Mouse (Mus musculus): Measurements from ENCODE around the gene Foxn4. TPM values are rescaled to one million over a fixed set of nuclear protein-coding genes. Genes with fewer than 3 reads are reported as not detected.

Gene Foxn4
- polyA plus RNA-seq (2012; fragmentation: generic; extraction: Trizol) = not detected

DNA sequence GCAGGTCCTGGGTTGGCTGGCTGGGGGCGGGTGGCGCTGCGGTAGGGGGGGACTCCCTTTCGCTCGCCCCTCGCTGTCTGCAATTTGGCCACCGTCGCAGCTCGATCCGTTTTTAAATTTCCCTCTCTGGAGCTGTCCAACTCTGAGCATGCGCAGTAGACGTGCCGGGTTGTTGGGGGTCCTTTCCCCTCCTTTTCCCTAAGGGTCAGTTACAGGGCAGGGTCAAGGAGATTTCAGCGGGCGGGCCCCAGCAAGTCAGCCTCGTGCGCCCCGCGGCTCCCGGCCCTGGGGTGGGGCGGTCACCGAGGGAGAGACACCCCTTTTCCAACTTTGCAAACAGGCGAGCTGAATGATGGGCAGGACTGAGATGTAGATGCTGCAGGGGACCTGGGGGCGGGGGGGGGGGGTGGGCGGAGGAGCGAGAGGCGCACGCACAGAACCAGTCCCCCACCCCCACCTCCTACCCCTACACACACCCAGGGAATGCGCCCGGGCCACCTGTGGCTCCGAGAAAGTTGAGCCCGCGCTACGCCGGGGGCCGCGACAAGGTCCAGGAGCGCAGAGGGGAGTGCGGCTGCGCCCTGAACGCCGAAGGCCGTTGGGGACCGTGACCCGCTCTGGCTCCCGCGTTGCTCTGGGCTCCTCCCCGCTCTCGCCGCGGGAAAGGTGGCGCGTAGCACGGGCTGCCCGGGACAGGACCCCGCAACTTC, at the start of gene Foxn4:
Foxn4 (minus strand) TSS at position 115 of the 710 bp plus-strand sequence.

GRCm38 (mm10) chr5:114288874-114289273, 15.3 kb upstream of the Foxn4 start, which contains the start of gene Myo1h:
TSS of gene Myo1h (plus strand) at chr5:114289166.

Other genes with a start within 250 kb of the Foxn4 start
- 10 to 100 TPM in 1 of 2 experiments, 1 to 10 TPM in 1; 4.8 to 18.7 TPM for gene Usp30, start 208.3 kb downstream of the Foxn4 start, polyA plus RNA-seq (2012; fragmentation: generic; extraction: Trizol)
- under 1 TPM; 0.04 to 0.05 TPM for gene Svop, start 182.2 kb downstream of the Foxn4 start, polyA plus RNA-seq (2012; fragmentation: generic; extraction: Trizol)
- gene Alkbh2, start 145.6 kb downstream of the Foxn4 start, polyA plus RNA-seq (2012; fragmentation: generic; extraction: Trizol) = 1 to 10 TPM; 1.4 TPM
- 1 to 10 TPM; 2.7 to 9.9 TPM for gene Ung, start 143.4 kb downstream of the Foxn4 start, polyA plus RNA-seq (2012; fragmentation: generic; extraction: Trizol)
- under 1 TPM; 0.04 to 0.41 TPM for gene Acacb, start 127.3 kb downstream of the Foxn4 start, polyA plus RNA-seq (2012; fragmentation: generic; extraction: Trizol)
- 10 to 100 TPM in 1 of 2 experiments, 1 to 10 TPM in 1; 5.0 to 10.8 TPM for gene Myo1h, start 15.4 kb upstream of the Foxn4 start, polyA plus RNA-seq (2012; fragmentation: generic; extraction: Trizol)
- gene Kctd10, start 106.7 kb upstream of the Foxn4 start, polyA plus RNA-seq (2012; fragmentation: generic; extraction: Trizol) = 100 to 1,000 TPM; 103 to 144 TPM
- 10 to 100 TPM; 29.3 to 41.4 TPM for gene Ube3b, start 106.8 kb upstream of the Foxn4 start, polyA plus RNA-seq (2012; fragmentation: generic; extraction: Trizol)
- 10 to 100 TPM in 1 of 2 experiments, 1 to 10 TPM in 1; 9.3 to 20.1 TPM for gene Mmab, start 170.3 kb upstream of the Foxn4 start, polyA plus RNA-seq (2012; fragmentation: generic; extraction: Trizol)
- gene Mvk, start 170.5 kb upstream of the Foxn4 start, polyA plus RNA-seq (2012; fragmentation: generic; extraction: Trizol) = 100 to 1,000 TPM in 1 of 2 experiments, 10 to 100 TPM in 1; 69.8 to 114 TPM